Mouse (Mus musculus) cerebellum, postnatal 25 days (tissue): Measurements from ENCODE around the gene Olfr776.
"Not testable (repeated sequence)": the region's sequence is repeated elsewhere in the genome, so short reads cannot be mapped to it uniquely, and the experiment has no call there.

ENCODE experiments used
- DNase-seq, 2 experiments: peaks; one replicate each; pipeline ENCODE4 v3.0.0; 2021; ENCODE audit warnings: mixed read lengths in 2 of 2

The Olfr776 gene

DNA sequence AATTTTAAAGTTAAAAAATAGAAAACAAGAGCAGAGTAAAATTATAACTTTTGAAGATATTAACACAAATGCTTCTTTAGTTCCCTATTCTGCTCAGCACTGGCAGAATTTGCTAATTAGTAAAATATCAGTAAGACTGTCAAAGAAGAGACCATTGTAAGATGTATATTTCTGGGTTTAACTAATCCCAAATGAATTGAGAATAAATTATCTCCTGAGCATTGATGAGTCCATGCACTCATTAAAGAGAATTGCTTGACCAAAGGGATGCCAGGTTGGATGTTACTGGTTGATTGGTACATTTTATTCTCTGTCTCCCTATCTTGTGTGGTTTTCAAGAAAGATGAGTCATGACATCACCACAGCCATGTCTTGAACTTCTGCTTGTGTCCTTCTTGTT is at the start of gene Olfr776:
TSS of gene Olfr776 (plus strand) at position 301 of the 400 bp plus-strand sequence.
- DNase-seq = no peak

DNA sequence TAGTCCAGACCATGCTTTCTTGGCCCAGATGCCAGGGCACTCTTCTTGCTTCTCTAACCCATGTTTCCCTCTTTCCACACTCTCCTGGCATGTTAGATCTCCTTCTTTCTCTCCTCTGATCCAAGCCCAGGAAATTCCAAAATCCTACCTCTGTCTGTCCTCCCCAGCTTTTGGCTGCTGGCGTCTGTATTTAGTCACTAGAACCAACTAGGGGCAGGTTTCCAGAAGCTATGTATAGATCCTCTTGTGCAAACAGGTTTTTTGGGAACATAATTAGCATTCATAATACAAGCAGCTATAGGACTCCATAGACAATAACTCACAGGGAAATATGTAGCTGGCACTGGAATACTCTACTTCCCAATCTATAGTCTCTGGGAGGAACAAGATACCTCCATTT is 28.2 kb upstream of the Olfr776 start:
- no peak for DNase-seq

DNA sequence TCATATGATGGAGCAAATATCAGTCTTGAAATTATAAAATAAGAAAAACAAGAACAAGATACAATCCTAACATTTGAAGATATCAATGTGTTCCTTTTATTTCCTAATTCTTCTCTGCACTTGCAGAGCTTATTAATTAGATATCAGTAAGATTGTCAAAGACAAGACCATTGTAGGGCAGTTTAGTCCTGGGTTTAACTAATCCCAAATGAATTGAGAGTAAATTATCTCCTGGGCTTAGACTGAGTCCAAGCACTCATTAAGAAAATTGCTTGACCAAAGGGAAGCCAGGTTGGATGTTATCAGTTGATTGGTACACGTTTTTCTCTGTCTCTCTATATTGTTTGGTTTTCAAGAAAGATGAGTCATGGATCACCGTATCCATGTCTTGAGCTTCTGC is 23.0 kb upstream of the Olfr776 start, which contains the start of gene Olfr774:
TSS of gene Olfr774 (plus strand) at position 301 of the 400 bp plus-strand sequence.
- DNase-seq = no peak

DNA sequence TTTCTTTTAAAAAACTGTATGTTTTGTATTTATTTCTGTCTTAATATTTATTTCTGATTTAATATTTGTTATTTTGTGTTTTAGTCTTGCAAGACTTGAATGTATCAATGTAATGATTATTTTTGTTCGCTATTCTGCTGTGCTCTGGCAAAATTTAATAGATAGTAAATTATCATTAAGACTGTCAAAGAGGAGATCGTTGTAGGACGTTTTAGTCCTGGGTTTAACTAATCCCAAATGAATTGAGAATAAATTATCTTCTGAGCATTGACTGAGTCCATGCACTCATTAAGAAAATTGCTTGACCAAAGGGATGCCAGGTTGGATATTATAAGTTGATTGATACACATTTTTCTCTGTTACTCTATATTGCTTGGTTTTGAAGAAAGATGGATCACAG is 10.8 kb upstream of the Olfr776 start, which contains the start of gene Olfr775:
TSS of gene Olfr775 (plus strand) at position 301 of the 400 bp plus-strand sequence.
- DNase-seq = no peak

DNA sequence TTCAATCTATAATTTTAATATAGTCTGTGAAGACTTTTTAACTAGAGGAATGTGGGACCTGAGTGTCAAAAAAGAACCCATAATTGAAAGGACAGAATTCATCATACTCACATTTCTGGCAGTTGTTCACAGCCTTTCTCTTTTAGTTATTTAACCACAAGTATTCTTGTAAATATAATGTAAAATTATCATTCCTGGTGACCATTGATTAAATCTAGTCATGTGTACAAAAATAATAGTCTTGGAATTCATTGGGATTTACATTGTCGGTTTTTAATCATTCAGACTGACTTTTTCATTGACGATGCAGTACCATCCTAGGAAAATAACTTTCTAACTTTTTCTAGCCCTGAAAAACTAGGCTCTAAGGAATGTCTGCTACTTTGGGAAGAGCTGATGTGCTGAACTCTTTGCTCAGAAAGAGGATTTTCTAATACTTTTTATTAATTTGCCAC is 12.2 kb downstream of the Olfr776 start, which contains the start of gene Olfr777:
TSS of gene Olfr777 (minus strand) at position 405 of the 455 bp plus-strand sequence.
- no peak for DNase-seq

DNA sequence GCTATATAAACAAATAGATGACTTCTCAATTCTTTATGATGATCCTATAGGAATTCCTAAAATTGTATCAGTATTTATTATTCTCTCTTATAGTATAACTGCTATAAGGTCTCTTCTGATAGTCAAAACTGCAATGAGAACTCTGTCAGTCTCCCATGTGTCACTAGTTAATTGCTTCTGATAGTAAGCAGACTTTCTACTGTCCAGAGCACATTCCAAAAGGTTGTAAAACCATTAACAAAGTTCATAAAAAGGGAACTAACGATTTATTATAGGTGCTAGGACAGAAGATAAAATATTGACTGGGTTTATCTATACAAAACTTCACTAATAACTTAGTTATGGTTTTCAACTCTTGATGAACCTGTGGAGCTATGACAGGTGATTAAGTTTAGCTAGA is 54.0 kb downstream of the Olfr776 start:
- DNase-seq = not testable (repeated sequence)

DNA sequence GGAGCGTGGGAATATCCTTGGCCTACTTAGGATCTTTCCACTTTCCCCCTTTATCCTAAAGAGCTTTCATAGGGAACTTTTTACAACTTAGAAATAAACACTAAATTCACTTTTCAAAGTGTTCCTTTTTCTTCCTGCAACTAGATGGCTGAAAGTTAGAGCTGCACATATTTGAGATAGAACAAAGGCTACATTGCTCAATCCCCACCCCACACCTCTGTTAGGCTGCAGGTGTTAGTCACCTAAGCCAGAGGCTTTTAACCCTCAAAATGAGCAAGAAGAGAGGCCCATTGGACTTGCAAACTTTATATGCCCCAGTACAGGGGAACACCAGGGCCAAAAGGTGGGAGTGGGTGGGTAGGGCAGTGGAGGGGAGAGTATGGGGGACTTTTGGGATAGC is 54.6 kb downstream of the Olfr776 start:
- not testable (repeated sequence) for DNase-seq
